Mouse (Mus musculus) forebrain, embryonic 14.5 days (tissue): ENCODE data around the gene Prpmp5. TPM values are rescaled to one million over a fixed set of nuclear protein-coding genes. Genes with fewer than 3 reads are reported as not detected.
"Not testable (repeated sequence)": the region's sequence is repeated elsewhere in the genome, so short reads cannot be mapped to it uniquely, and the experiment has no call there.

ENCODE experiments used
- ATAC-seq: fragments of 200-750 bp; cut with Nextera tagmentation; 2 replicates; pipeline ENCODE4 v1.8.0; 2017; ENCODE audit warnings: mild to moderate bottlenecking, moderate library complexity
- DNase-seq: peaks from one replicate; pipeline ENCODE4 v3.0.0-alpha.2; 2015; ENCODE audit warnings: low spot score
- H3K27ac ChIP-seq: fragments of 300-500 bp; sonication (generic); 2 replicates; pipeline ENCODE4 v1.5.1; 2014; ENCODE audit warnings: low read depth, mild to moderate bottlenecking, control low read depth, low read length, moderate library complexity
- H3K27me3 ChIP-seq: fragments of 300-500 bp; sonication (generic); replicated peaks from 2 replicates; pipeline ENCODE4 v1.6.1; 2014; ENCODE audit warnings: low read length, control low read depth, mixed read lengths; ENCODE audit not compliant: control insufficient read depth, insufficient read depth
- H3K36me3 ChIP-seq: fragments of 300-500 bp; sonication (generic); 2 replicates; pipeline ENCODE4 v1.6.1; 2014; ENCODE audit warnings: low read length, control low read depth; ENCODE audit not compliant: control insufficient read depth, insufficient read depth
- H3K4me1 ChIP-seq: fragments of 300-500 bp; sonication (generic); 2 replicates; pipeline ENCODE4 v1.6.1; 2014; ENCODE audit warnings: antibody characterized with exemption, low read length, control low read depth; ENCODE audit not compliant: control insufficient read depth, insufficient read depth
- H3K4me2 ChIP-seq: fragments of 300-500 bp; sonication (generic); 2 replicates; pipeline ENCODE4 v1.6.1; 2014; ENCODE audit warnings: mild to moderate bottlenecking, control low read depth, low read length
- H3K4me3 ChIP-seq: fragments of 300-500 bp; sonication (generic); 2 replicates; pipeline ENCODE4 v1.5.1; 2014; ENCODE audit warnings: low read depth, low read length, control low read depth
- H3K9ac ChIP-seq: fragments of 300-500 bp; sonication (generic); 2 replicates; pipeline ENCODE4 v1.6.1; 2014; ENCODE audit warnings: mild to moderate bottlenecking, low read length, control low read depth, moderate library complexity
- H3K9me3 ChIP-seq: fragments of 300-500 bp; sonication (generic); replicated peaks from 2 replicates; pipeline ENCODE4 v1.6.1; 2016; ENCODE audit warnings: low read length, control low read depth, mixed read lengths; ENCODE audit not compliant: control insufficient read depth
- WGBS: fragments of 180-500 bp; shearing (Covaris S2); extraction: QIAGEN DNeasy Blood & Tissue Kit; methylation state at CpG from one replicate; pipeline ENCODE4 v1.1.7; 2014; 5-methylcytosine and 5-hydroxymethylcytosine counted together
- polyA plus RNA-seq: library from polyadenylated mRNA; unstranded; fragments of >200 nt; fragmentation: Nextera tagmentation; extraction: Ambion mirVana; gene quantifications from 2 replicates; pipeline ENCODE4 v1.2.1, GENCODE M21; 2014

The Prpmp5 gene
- not detected in 2 replicates for polyA plus RNA-seq

DNA sequence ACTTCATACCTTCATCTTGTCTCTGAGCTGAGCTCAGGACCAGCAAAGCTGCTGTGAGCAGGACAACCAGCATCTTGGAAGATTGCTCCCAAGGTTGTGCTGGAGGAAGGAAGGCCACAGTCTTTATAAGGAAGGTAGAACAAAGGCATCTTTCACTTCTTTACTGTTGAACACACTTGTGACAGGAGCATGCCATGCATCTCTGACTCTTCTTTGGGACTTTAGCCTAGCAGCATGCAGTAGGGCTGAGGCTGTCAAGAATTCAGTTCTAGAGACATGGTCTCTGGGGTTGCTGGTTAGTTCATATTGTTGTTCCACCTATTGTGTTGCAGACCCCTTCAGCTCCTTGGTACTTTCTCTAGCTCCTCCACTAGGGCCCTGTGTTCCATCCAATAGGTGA lies at the start of gene Prpmp5:
Gene Prpmp5 (minus strand): TSS at position 101 of the 400 bp plus-strand sequence.
- not testable (repeated sequence) for H3K27ac ChIP-seq, H3K4me1 ChIP-seq, H3K4me2 ChIP-seq, DNase-seq, H3K4me3 ChIP-seq, H3K9me3 ChIP-seq, H3K36me3 ChIP-seq, H3K9ac ChIP-seq, ATAC-seq, H3K27me3 ChIP-seq

DNA sequence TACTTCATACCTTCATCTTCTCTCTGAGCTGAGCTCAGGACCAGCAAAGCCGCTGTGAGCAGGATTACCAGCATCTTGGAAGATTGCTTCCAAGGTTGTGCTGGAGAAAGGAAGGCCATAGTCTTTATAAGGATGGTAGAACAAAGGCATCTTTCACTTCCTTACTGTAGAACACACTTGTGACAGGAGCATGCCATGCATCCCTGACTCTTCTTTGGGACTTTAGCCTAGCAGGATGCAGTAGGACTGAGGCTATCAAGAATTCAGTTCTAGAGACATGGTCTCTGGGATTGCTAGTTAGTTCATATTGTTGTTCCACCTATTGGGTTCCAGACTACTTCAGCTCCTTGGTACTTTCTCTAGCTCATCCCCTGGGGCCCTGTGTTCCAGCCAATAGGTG lies 49.5 kb upstream of the Prpmp5 start, which contains the start of gene Gm8882:
Gene Gm8882 (minus strand): TSS at position 101 of the 400 bp plus-strand sequence.
- H3K27ac ChIP-seq, H3K9me3 ChIP-seq, H3K4me2 ChIP-seq, ATAC-seq, H3K4me3 ChIP-seq, DNase-seq, H3K9ac ChIP-seq, H3K36me3 ChIP-seq, H3K27me3 ChIP-seq, H3K4me1 ChIP-seq: not testable (repeated sequence)
- 80% methylated on average over 1 of the region's 1 CpGs for WGBS

Other genes with a start within 250 kb of the Prpmp5 start
- gene Prb1, start 104.2 kb downstream of the Prpmp5 start, polyA plus RNA-seq: not detected in 2 replicates
- gene Gm8882, start 49.4 kb upstream of the Prpmp5 start, polyA plus RNA-seq: not detected in 2 replicates